9 mouse cellular contexts compared by ENCODE assay signal in genomic region chr2:27125979-27126378, GRCm38 (mm10). TPM values are rescaled to one million over a fixed set of nuclear protein-coding genes. Genes with fewer than 3 reads are reported as not detected.
A peak's percentile ranks its signal among the peaks of the same experiment; 100 is the strongest.
DNase-seq lines count a peak whose midpoint lies in the region; ATAC-seq and TF ChIP-seq lines count a peak whose summit lies in the region.
"Had no signal": no experiment of that assay in that cellular context is flagged by ENCODE, and none has a peak within 500 bp of the region (broad histone marks: within the 10 kb centered on the region; RNA-seq: fewer than 3 reads in every experiment).

No protein-coding gene starts in this region.

- no peak for ATAC-seq in heart, embryonic 12.5 days (ENCODE audit: insufficient number of reproducible peaks, low FRiP score)

- no peak overlapping the region for H3K27ac ChIP-seq in heart, adult 2 months
- H3K27ac ChIP-seq in heart, embryonic 12.5 days (ENCODE audit: poor library complexity, severe bottlenecking), result no peak overlapping the region
- H3K27ac ChIP-seq: embryonic facial prominence, embryonic 12.5 days had no signal

- no peaks in the 10 kb centered on the region for H3K9me3 ChIP-seq in heart, embryonic 12.5 days (replicated peaks)
- H3K9me3 ChIP-seq: embryonic facial prominence, embryonic 12.5 days had no signal

- TF ChIP-seq POLR2A in heart, adult 2 months (IDR thresholded peaks at IDR 0.05; ENCODE audit: insufficient read depth, low read depth, low read length), result no peak

- peak; percentile 54; the same call in 1 of the 2 replicates for TF ChIP-seq EP300 in heart, adult 2 months (IDR thresholded peaks at IDR 0.05; ENCODE audit: insufficient read depth, low read depth, low read length)

- H3K4me2 ChIP-seq in heart, embryonic 12.5 days, result no peak overlapping the region
- H3K4me2 ChIP-seq: embryonic facial prominence, embryonic 12.5 days had no signal

- H3K9ac ChIP-seq in heart, adult 2 months (ENCODE audit: low read depth, low read length), result no peak overlapping the region
- no peak overlapping the region for H3K9ac ChIP-seq in heart, embryonic 12.5 days
- H3K9ac ChIP-seq: embryonic facial prominence, embryonic 12.5 days had no signal

- 28% methylated on average over 10 of the region's 10 CpGs for WGBS in heart, adult 2 months
- WGBS in heart, embryonic 12.5 days, result 26% methylated on average over 10 of the region's 10 CpGs

- no peak overlapping the region for H3K4me3 ChIP-seq in heart, adult 2 months
- H3K4me3 ChIP-seq in heart, embryonic 12.5 days, result no peak overlapping the region
- H3K4me3 ChIP-seq: embryonic facial prominence, embryonic 12.5 days had no signal

- no peaks in the 10 kb centered on the region for H3K79me2 ChIP-seq in heart, adult 2 months (replicated peaks; ENCODE audit: control insufficient read depth, insufficient read depth, low read length)

- no peaks in the 10 kb centered on the region for H3K36me3 ChIP-seq in heart, adult 2 months (ENCODE audit: control insufficient read depth, insufficient read depth, low read length)
- no peaks in the 10 kb centered on the region for H3K36me3 ChIP-seq in heart, embryonic 12.5 days
- H3K36me3 ChIP-seq: embryonic facial prominence, embryonic 12.5 days had no signal

- TF ChIP-seq CTCF in heart, adult 2 months (IDR thresholded peaks at IDR 0.05), result peak; percentile 82

- DNase-seq in heart, adult 2 months, result peak; percentile 38 to 73
- DNase-seq in 416B (ENCODE audit: low read depth) (peak; percentile 44), R1 (ENCODE audit: low read depth, low spot score) (peak; percentile 75)
- DNase-seq in embryo, embryonic 10.5 days (ENCODE audit: low spot score), result peak; percentile 58
- DNase-seq in kidney, postnatal 4 days, result peak; percentile 69 to 70
- peak; percentile 53 for DNase-seq in retina, postnatal 1 day
- DNase-seq in right cerebral cortex, postnatal 25 days, result no peak

- no peaks in the 10 kb centered on the region for H3K27me3 ChIP-seq in heart, adult 2 months (ENCODE audit: control insufficient read depth, insufficient read depth, low read length)
- peaks cover 14% of the 10 kb centered on the region for H3K27me3 ChIP-seq in heart, embryonic 12.5 days (replicated peaks)
- H3K27me3 ChIP-seq: embryonic facial prominence, embryonic 12.5 days had no signal

- intact Hi-C loops in heart, adult 2 months (cut with DNase I), result loop anchor here (2.0 kb wide), 1 partner anchor 111 kb away; no protein-coding TSS in a partner anchor

- H3K4me1 ChIP-seq in heart, adult 2 months (ENCODE audit: control insufficient read depth, insufficient read depth, low read length), result peaks cover 1% of the 10 kb centered on the region; the same call in 1 of the 2 replicates
- peaks cover 19% of the 10 kb centered on the region for H3K4me1 ChIP-seq in heart, embryonic 12.5 days (replicated peaks)

RNA-seq across cellular contexts. Expression of gene Fam163b, which starts 16.3 kb away (rescaled TPM):
- total RNA-seq in heart, adult 2 months (2021), result under 1 TPM; 0.44 to 0.77 TPM
- polyA plus RNA-seq in heart, adult 2 months (2012; rRNA removed), result 1.1 and 1.4 TPM in 2 replicates
- polyA plus RNA-seq in heart, embryonic 12.5 days (2016; fragmentation: Nextera tagmentation; extraction: Ambion mirVana), result 0.50 and 0.56 TPM in 2 replicates

RNA-seq across cellular contexts. Expression of gene Dbh, which starts 39.1 kb away (rescaled TPM):
- 1 to 10 TPM; 1.1 to 2.1 TPM for total RNA-seq in heart, adult 2 months (2021)
- 7.7 and 9.4 TPM in 2 replicates for polyA plus RNA-seq in heart, adult 2 months (2012; rRNA removed)
- polyA plus RNA-seq in heart, embryonic 12.5 days (2016; fragmentation: Nextera tagmentation; extraction: Ambion mirVana), result 0.15 and 0.28 TPM in 2 replicates

RNA-seq across cellular contexts. Expression of gene Adamtsl2, which starts 46.8 kb away (rescaled TPM):
- total RNA-seq in heart, adult 2 months (2021), result 10 to 100 TPM in 1 of 2 experiments, 1 to 10 TPM in 1; 9.2 to 18.9 TPM
- polyA plus RNA-seq in heart, adult 2 months (2012; rRNA removed), result 27.0 and 38.7 TPM in 2 replicates
- 10.9 and 12.2 TPM in 2 replicates for polyA plus RNA-seq in heart, embryonic 12.5 days (2016; fragmentation: Nextera tagmentation; extraction: Ambion mirVana)

RNA-seq across cellular contexts. Expression of gene Mymk, which starts 54.0 kb away (rescaled TPM):
- total RNA-seq in heart, adult 2 months (2021), result not detected
- polyA plus RNA-seq in heart, adult 2 months (2012; rRNA removed), result 0.10 TPM in 1 of 2 replicates, not detected in the other
- polyA plus RNA-seq in heart, embryonic 12.5 days (2016; fragmentation: Nextera tagmentation; extraction: Ambion mirVana), result 0.17 and 0.18 TPM in 2 replicates
